Mouse (Mus musculus) myocyte (in vitro differentiated cells): ENCODE data around the gene Fnip1. TPM values are rescaled to one million over a fixed set of nuclear protein-coding genes. Genes with fewer than 3 reads are reported as not detected.

ENCODE experiments used
- H3K27me3 ChIP-seq: one replicate; pipeline ENCODE4 v1.6.1; 2011; ENCODE audit not compliant: control insufficient read depth, insufficient read depth, insufficient read length
- H3K36me3 ChIP-seq: one replicate; pipeline ENCODE4 v1.6.1; 2011; ENCODE audit not compliant: control insufficient read depth, insufficient read depth
- H3K4me2 ChIP-seq: one replicate; pipeline ENCODE4 v1.6.1; 2011; ENCODE audit warnings: low read depth, control low read depth
- H3K4me3 ChIP-seq: one replicate; pipeline ENCODE4 v1.5.1; 2011; ENCODE audit warnings: mild to moderate bottlenecking, control low read depth, moderate library complexity
- H3K79me2 ChIP-seq: one replicate; pipeline ENCODE4 v1.6.1; 2011; ENCODE audit not compliant: control insufficient read depth, insufficient read depth
- H3ac ChIP-seq: one replicate; pipeline ENCODE4 v1.6.1; 2011; ENCODE audit not compliant: control insufficient read depth, insufficient read length
- CEBPB ChIP-seq: IDR thresholded peaks from 2 replicates; pipeline ENCODE4 v1.6.1; 2011; ENCODE audit warnings: mild to moderate bottlenecking, moderate library complexity; ENCODE audit not compliant: poor library complexity, insufficient read depth, severe bottlenecking
- E2F4 ChIP-seq: IDR thresholded peaks from one replicate; pipeline ENCODE4 v1.6.1; 2011; ENCODE audit warnings: mild to moderate bottlenecking, control low read depth, moderate library complexity; ENCODE audit not compliant: insufficient read depth
- MAX ChIP-seq: IDR thresholded peaks from one replicate; pipeline ENCODE4 v1.6.1; 2011; ENCODE audit warnings: low read depth, mild to moderate bottlenecking, control low read depth
- MYOD1 ChIP-seq, 3 experiments: IDR thresholded peaks; one replicate each; pipeline ENCODE4 v1.6.1; 2011; ENCODE audit warnings: control low read depth in 2 of 3, low read depth in 2 of 3, mild to moderate bottlenecking in 2 of 3, moderate library complexity in 1 of 3; ENCODE audit not compliant: insufficient read length in 2 of 3, control insufficient read depth in 1 of 3
- MYOG ChIP-seq, 3 experiments: IDR thresholded peaks; one replicate each; pipeline ENCODE4 v1.6.1; 2011; ENCODE audit warnings: control low read depth in 2 of 3, low read depth in 2 of 3, mild to moderate bottlenecking in 2 of 3; ENCODE audit not compliant: insufficient read length in 2 of 3, control insufficient read depth in 1 of 3, insufficient read depth in 1 of 3
- POLR2A ChIP-seq: IDR thresholded peaks from one replicate; pipeline ENCODE4 v1.6.1; 2011; ENCODE audit warnings: low read depth, mild to moderate bottlenecking, control low read depth, moderate library complexity; ENCODE audit not compliant: insufficient read length
- POLR2AphosphoS2 ChIP-seq: IDR thresholded peaks from one replicate; pipeline ENCODE4 v1.6.1; 2011; ENCODE audit warnings: low read depth, control low read depth; ENCODE audit not compliant: insufficient read length
- REST ChIP-seq: IDR thresholded peaks from one replicate; pipeline ENCODE4 v1.6.1; 2011; ENCODE audit warnings: mild to moderate bottlenecking, control low read depth, moderate library complexity; ENCODE audit not compliant: insufficient read depth, insufficient read length
- SRF ChIP-seq: IDR thresholded peaks from one replicate; pipeline ENCODE4 v1.6.1; 2011; ENCODE audit warnings: low read depth; ENCODE audit not compliant: control insufficient read depth, insufficient read length
- TCF12 ChIP-seq: IDR thresholded peaks from one replicate; pipeline ENCODE4 v1.6.1; 2011; ENCODE audit warnings: mild to moderate bottlenecking, control low read depth; ENCODE audit not compliant: poor library complexity, insufficient read depth, severe bottlenecking
- TCF3 ChIP-seq: IDR thresholded peaks from one replicate; pipeline ENCODE4 v1.6.1; 2011; ENCODE audit warnings: low read depth, control low read depth; ENCODE audit not compliant: insufficient read length
- USF1 ChIP-seq: IDR thresholded peaks from one replicate; pipeline ENCODE4 v1.6.1; 2011; ENCODE audit warnings: low read depth, mild to moderate bottlenecking, control low read depth, moderate library complexity
- polyA plus RNA-seq: library from polyadenylated mRNA; unstranded; fragments of >200 nt; fragmentation: generic; extraction: Trizol; gene quantifications from one replicate; pipeline ENCODE4 v1.2.1, GENCODE M21; 2012; ENCODE audit warnings: missing spikeins

Fnip1 gene
- polyA plus RNA-seq, 1 experiment = 3.9 TPM

GRCm38 (mm10) chr11:54454516-54454915, 16.5 kb downstream of the Fnip1 start:
- TF ChIP-seq CEBPB (no peak), TCF3 (no peak), TCF12 (no peak), POLR2A (no peak), USF1 (no peak), MYOG (IDR thresholded peaks at IDR 0.05; ENCODE audit: control insufficient read depth in 1 of 3, insufficient read depth in 1 of 3, insufficient read length in 2 of 3, low read depth in 2 of 3) (no peak), SRF (no peak), MAX (no peak), REST (no peak), POLR2AphosphoS2 (no peak), E2F4 (no peak), MYOD1 (IDR thresholded peaks at IDR 0.05; ENCODE audit: control insufficient read depth in 1 of 3, insufficient read length in 2 of 3, low read depth in 2 of 3) (no peak)
- H3K4me3 ChIP-seq = no peak overlapping the region

GRCm38 (mm10) chr11:54456875-54457274, 18.9 kb downstream of the Fnip1 start:
- TF ChIP-seq SRF = no peak
- TF ChIP-seq TCF12 = no peak
- TF ChIP-seq REST = no peak
- no peak for TF ChIP-seq POLR2AphosphoS2
- no peak for TF ChIP-seq MYOD1 (IDR thresholded peaks at IDR 0.05; ENCODE audit: control insufficient read depth in 1 of 3, insufficient read length in 2 of 3, low read depth in 2 of 3)
- no peak for TF ChIP-seq MAX
- Histone ChIP-seq H3K36me3 (no peaks in the 10 kb centered on the region), H3K27me3 (no peaks in the 10 kb centered on the region)

More at GRCm38 (mm10) chr11:54454516-54454915, 16.5 kb downstream of the Fnip1 start:
- H3ac ChIP-seq = no peak overlapping the region
- no peaks in the 10 kb centered on the region for H3K36me3 ChIP-seq
- H3K27me3 ChIP-seq = no peaks in the 10 kb centered on the region
- H3K4me2 ChIP-seq = no peak overlapping the region
- H3K79me2 ChIP-seq = peaks cover 97% of the 10 kb centered on the region

GRCm38 (mm10) chr11:54458168-54458567, 20.2 kb downstream of the Fnip1 start:
- Histone ChIP-seq H3ac (no peak overlapping the region), H3K36me3 (no peaks in the 10 kb centered on the region), H3K4me2 (no peak overlapping the region), H3K79me2 (peaks cover 97% of the 10 kb centered on the region), H3K4me3 (no peak overlapping the region), H3K27me3 (no peaks in the 10 kb centered on the region)
- TF ChIP-seq E2F4 (no peak), SRF (no peak), USF1 (no peak), MYOG (IDR thresholded peaks at IDR 0.05; ENCODE audit: control insufficient read depth in 1 of 3, insufficient read depth in 1 of 3, insufficient read length in 2 of 3, low read depth in 2 of 3) (no peak), CEBPB (no peak), TCF12 (no peak), TCF3 (no peak), MYOD1 (IDR thresholded peaks at IDR 0.05; ENCODE audit: control insufficient read depth in 1 of 3, insufficient read length in 2 of 3, low read depth in 2 of 3) (no peak), MAX (no peak), REST (no peak), POLR2A (no peak), POLR2AphosphoS2 (no peak)

More at GRCm38 (mm10) chr11:54456875-54457274, 18.9 kb downstream of the Fnip1 start:
- H3K4me2 ChIP-seq = no peak overlapping the region
- no peak overlapping the region for H3K4me3 ChIP-seq
- peaks cover 97% of the 10 kb centered on the region for H3K79me2 ChIP-seq
- H3ac ChIP-seq = no peak overlapping the region

- no peak overlapping the region for H3K4me2 ChIP-seq
- peaks cover 12% of the 10 kb centered on the region for H3K36me3 ChIP-seq
- H3K27me3 ChIP-seq = no peaks in the 10 kb centered on the region
- H3K4me3 ChIP-seq = no peak overlapping the region
- no peak for TF ChIP-seq POLR2A
- TF ChIP-seq POLR2AphosphoS2 = no peak
- no peak for TF ChIP-seq E2F4
- TF ChIP-seq TCF3 = no peak
- TF ChIP-seq MYOG (IDR thresholded peaks at IDR 0.05; ENCODE audit: control insufficient read depth in 1 of 3, insufficient read depth in 1 of 3, insufficient read length in 2 of 3, low read depth in 2 of 3) = no peak
- peaks cover 67% of the 10 kb centered on the region for H3K79me2 ChIP-seq
- no peak overlapping the region for H3ac ChIP-seq
Observed at GRCm38 (mm10) chr11:54464557-54465244, 26.7 kb downstream of the Fnip1 start.

- Histone ChIP-seq H3K4me2 (no peak overlapping the region), H3ac (no peak overlapping the region), H3K36me3 (peaks cover 24% of the 10 kb centered on the region), H3K4me3 (no peak overlapping the region), H3K79me2 (peaks cover 17% of the 10 kb centered on the region), H3K27me3 (no peaks in the 10 kb centered on the region)
- TF ChIP-seq MAX = no peak
Observed at GRCm38 (mm10) chr11:54472231-54472630, 34.2 kb downstream of the Fnip1 start.
